Mouse (Mus musculus): ENCODE measurements at regions not wholly inside any gene's neighbourhood (a gene's known extent, or its start where the extent isn't known, plus 50 kb on each side); places are given as distances from the start of the nearest gene placed in this dataset.

DNA sequence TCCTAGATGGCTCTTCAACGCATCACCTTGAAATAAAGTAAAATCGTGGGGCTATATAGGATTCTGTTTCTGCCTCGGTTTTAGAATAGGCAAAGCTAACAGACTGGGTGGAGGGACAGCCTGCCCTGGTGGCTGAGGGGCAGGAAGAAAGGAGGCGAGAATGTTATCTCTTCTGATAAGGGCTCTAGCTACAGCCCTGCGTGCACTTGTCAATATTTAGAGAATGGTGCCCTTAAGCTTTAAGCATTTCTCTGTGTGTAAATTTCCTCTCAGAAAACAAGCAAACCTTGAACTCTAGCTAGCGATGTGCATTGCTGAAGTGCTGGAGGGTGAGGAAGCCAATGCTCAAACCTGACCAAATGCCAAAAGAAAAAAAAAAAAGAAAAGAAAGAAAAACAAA lies 90.1 kb upstream of the Tbx3 start:
- Histone ChIP-seq H3K4me1 (replicated peaks; ENCODE audit: control insufficient read depth in 2 of 2, insufficient read depth in 2 of 2, low read length in 1 of 2) (peaks cover 0 to 3% of the 10 kb centered on the region in 2 experiments; a peak in 2 of 4 replicates), H3K27me3 (ENCODE audit: control insufficient read depth, insufficient read depth, low read length) (no peaks in the 10 kb centered on the region), H3K36me3 (replicated peaks; ENCODE audit: control insufficient read depth, insufficient read depth, low read depth) (no peaks in the 10 kb centered on the region), H3K4me2 (ENCODE audit: low read depth) (peak overlapping the region; percentile 13; the same call in 1 of the 2 replicates), H3K9me3 (ENCODE audit: control insufficient read depth, low read length) (no peaks in the 10 kb centered on the region), H3K9ac (replicated peaks) (no peak overlapping the region), H3K27ac (no peak overlapping the region), H3K4me3 (ENCODE audit: insufficient read depth in 1 of 2, low read depth in 2 of 2, low read length in 2 of 2) (no peak overlapping the region)
- 0 out of 2 replicates have a peak, but pooled peaks have one; percentile 43 for ATAC-seq (ENCODE audit: insufficient read depth)
- DNase-seq (ENCODE audit: low read depth in 3 of 3, low spot score in 3 of 3) = peak in 2 of 3 experiments; percentile 14 to 18
- 27% methylated on average over 6 of the region's 6 CpGs for WGBS (ENCODE audit: insufficient replicate concordance)
- TF ChIP-seq CTCF (IDR thresholded peaks at IDR 0.05; ENCODE audit: low read depth) = no peak
- no peak for TF ChIP-seq EP300 (IDR thresholded peaks at IDR 0.05; ENCODE audit: low read depth)

DNA sequence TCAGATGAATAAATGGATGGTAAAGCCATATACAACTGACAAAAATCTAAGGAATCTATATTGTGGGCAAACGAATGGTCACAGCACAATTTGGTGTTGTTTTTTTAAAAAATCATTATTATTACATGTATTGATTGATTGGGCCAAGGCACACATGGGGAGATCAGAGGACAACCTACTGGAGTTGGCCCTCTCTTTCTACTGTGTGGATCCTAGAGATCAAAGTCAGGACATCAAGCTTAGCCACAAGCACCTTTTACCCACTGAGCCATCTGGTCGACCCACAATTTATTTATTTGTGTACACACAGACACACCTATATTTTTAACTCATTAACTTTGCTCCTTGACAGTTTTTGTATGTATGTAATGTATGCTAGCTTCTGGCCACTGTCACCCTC lies 89.7 kb upstream of the Tbx3 start:
- Histone ChIP-seq H3K4me3 (ENCODE audit: insufficient read depth in 1 of 2, low read depth in 2 of 2, low read length in 2 of 2) (no peak overlapping the region), H3K9ac (replicated peaks) (no peak overlapping the region), H3K4me1 (replicated peaks; ENCODE audit: control insufficient read depth in 2 of 2, insufficient read depth in 2 of 2, low read length in 1 of 2) (peaks cover 0 to 2% of the 10 kb centered on the region in 2 experiments; a peak in 1 of 4 replicates), H3K27me3 (ENCODE audit: control insufficient read depth, insufficient read depth, low read length) (no peaks in the 10 kb centered on the region), H3K4me2 (ENCODE audit: low read depth) (no peak overlapping the region), H3K27ac (no peak overlapping the region), H3K36me3 (replicated peaks; ENCODE audit: control insufficient read depth, insufficient read depth, low read depth) (no peaks in the 10 kb centered on the region), H3K9me3 (ENCODE audit: control insufficient read depth, low read length) (no peaks in the 10 kb centered on the region)
- peak; percentile 51 for ATAC-seq (ENCODE audit: insufficient read depth)
- no peak for DNase-seq (ENCODE audit: low read depth in 3 of 3, low spot score in 3 of 3)
- no peak for TF ChIP-seq EP300 (IDR thresholded peaks at IDR 0.05; ENCODE audit: low read depth)
- no peak for TF ChIP-seq CTCF (IDR thresholded peaks at IDR 0.05; ENCODE audit: low read depth)
- 32% methylated on average over 2 of the region's 2 CpGs for WGBS (ENCODE audit: insufficient replicate concordance)

DNA sequence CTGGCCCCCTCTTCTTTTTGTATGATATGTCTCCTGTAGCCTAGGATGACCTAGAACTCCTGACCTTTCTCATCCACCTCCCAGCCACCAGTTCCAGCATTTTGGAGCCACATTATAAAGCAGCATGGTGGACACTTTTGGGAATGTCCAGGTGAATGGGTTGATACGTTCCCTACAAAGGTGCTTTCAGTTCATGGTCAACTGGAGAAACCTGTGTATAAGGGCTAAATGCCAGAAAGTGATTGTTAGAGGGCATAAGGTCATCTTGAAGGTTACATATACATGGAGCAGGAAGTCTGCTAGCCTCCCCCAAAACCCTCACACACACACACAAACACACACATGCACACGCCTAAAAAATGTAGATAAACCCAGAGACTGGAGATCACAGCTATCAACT lies 86.1 kb upstream of the Tbx3 start:
- no peaks in the 10 kb centered on the region for H3K36me3 ChIP-seq (replicated peaks; ENCODE audit: control insufficient read depth, insufficient read depth, low read depth)
- no peak overlapping the region for H3K4me2 ChIP-seq (ENCODE audit: low read depth)
- TF ChIP-seq CTCF (IDR thresholded peaks at IDR 0.05; ENCODE audit: low read depth) (no peak), EP300 (IDR thresholded peaks at IDR 0.05; ENCODE audit: low read depth) (no peak)
- ATAC-seq (ENCODE audit: insufficient read depth) (no peak), DNase-seq (ENCODE audit: low read depth in 3 of 3, low spot score in 3 of 3) (no peak)
- H3K9ac ChIP-seq (replicated peaks) = no peak overlapping the region
- H3K27ac ChIP-seq = no peak overlapping the region
- H3K4me1 ChIP-seq (replicated peaks; ENCODE audit: control insufficient read depth in 2 of 2, insufficient read depth in 2 of 2, low read length in 1 of 2) = peaks cover 0 to 2% of the 10 kb centered on the region in 2 experiments; a peak in 1 of 4 replicates
- no peaks in the 10 kb centered on the region for H3K27me3 ChIP-seq (ENCODE audit: control insufficient read depth, insufficient read depth, low read length)
- no peaks in the 10 kb centered on the region for H3K9me3 ChIP-seq (ENCODE audit: control insufficient read depth, low read length)
- H3K4me3 ChIP-seq (ENCODE audit: insufficient read depth in 1 of 2, low read depth in 2 of 2, low read length in 2 of 2) = no peak overlapping the region
- 33% methylated on average over 2 of the region's 2 CpGs for WGBS (ENCODE audit: insufficient replicate concordance)

DNA sequence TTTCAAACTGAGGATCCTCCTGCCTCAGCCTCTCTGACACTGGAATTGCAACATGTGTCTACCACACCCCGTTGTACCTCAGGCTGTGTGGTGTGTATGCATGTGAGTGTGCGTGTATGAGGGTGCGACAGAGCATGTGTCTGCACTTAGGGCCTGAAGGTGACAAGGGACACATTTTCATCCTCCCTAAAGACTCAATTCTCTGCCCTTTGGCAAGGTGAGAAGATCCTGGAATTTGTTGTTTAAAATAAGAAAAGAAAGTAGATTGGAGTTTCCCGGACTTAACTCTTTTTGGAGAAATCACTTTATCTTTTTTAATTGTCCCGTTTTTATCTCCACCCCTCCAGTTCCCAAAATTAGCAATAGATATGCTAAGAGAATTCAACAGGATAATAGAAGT lies 85.6 kb upstream of the Tbx3 start:
- ATAC-seq (ENCODE audit: insufficient read depth) = no peak
- H3K4me2 ChIP-seq (ENCODE audit: low read depth) = no peak overlapping the region
- WGBS (ENCODE audit: insufficient replicate concordance) = 69% methylated on average over 5 of the region's 5 CpGs
- no peaks in the 10 kb centered on the region for H3K36me3 ChIP-seq (replicated peaks; ENCODE audit: control insufficient read depth, insufficient read depth, low read depth)
- no peak overlapping the region for H3K27ac ChIP-seq
- TF ChIP-seq EP300 (IDR thresholded peaks at IDR 0.05; ENCODE audit: low read depth) (no peak), CTCF (IDR thresholded peaks at IDR 0.05; ENCODE audit: low read depth) (no peak)
- H3K9ac ChIP-seq (replicated peaks) = no peak overlapping the region
- no peaks in the 10 kb centered on the region for H3K27me3 ChIP-seq (ENCODE audit: control insufficient read depth, insufficient read depth, low read length)
- H3K4me1 ChIP-seq (replicated peaks; ENCODE audit: control insufficient read depth in 2 of 2, insufficient read depth in 2 of 2, low read length in 1 of 2) = peaks cover 0 to 2% of the 10 kb centered on the region in 2 experiments; a peak in 1 of 4 replicates
- H3K9me3 ChIP-seq (ENCODE audit: control insufficient read depth, low read length) = no peaks in the 10 kb centered on the region
- no peak overlapping the region for H3K4me3 ChIP-seq (ENCODE audit: insufficient read depth in 1 of 2, low read depth in 2 of 2, low read length in 2 of 2)
- no peak for DNase-seq (ENCODE audit: low read depth in 3 of 3, low spot score in 3 of 3)

DNA sequence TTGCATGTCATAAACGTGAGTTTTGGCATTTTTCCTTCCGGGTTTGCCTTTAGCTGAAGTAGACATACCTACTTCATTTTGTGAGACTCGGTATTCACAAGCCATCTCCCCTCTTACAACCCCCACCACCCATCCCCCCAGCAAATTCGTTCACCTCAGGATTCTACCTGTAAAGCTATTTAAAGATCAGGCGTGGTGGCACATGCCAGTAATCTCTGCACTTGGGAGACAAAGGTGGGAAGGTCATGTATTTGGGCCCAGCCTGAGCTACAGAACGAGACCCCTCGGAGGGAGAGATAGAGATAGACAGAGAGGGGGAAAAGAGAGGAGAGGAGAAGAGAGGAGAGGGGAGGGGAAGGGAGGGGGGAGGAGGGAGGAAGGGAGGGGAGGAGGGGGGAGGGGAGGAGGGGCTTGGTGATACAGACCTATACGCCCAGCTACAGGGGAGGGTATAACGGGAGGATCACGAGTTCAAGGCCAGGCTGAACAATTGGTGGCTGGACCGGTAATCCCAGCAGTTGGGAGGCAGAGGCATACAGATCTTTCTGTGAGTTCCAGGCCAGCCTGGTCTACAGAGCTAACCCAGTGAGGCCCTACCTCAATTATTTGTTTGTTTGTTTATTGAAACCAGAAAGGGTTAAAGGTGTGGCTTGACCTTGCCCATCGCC lies 83.9 kb upstream of the Tbx3 start:
- Histone ChIP-seq H3K9me3 (ENCODE audit: control insufficient read depth, low read length) (no peaks in the 10 kb centered on the region), H3K4me3 (ENCODE audit: insufficient read depth in 1 of 2, low read depth in 2 of 2, low read length in 2 of 2) (no peak overlapping the region), H3K9ac (replicated peaks) (no peak overlapping the region), H3K4me2 (ENCODE audit: low read depth) (no peak overlapping the region), H3K4me1 (replicated peaks; ENCODE audit: control insufficient read depth in 2 of 2, insufficient read depth in 2 of 2, low read length in 1 of 2) (no peaks in the 10 kb centered on the region), H3K36me3 (replicated peaks; ENCODE audit: control insufficient read depth, insufficient read depth, low read depth) (no peaks in the 10 kb centered on the region), H3K27ac (no peak overlapping the region), H3K27me3 (ENCODE audit: control insufficient read depth, insufficient read depth, low read length) (no peaks in the 10 kb centered on the region)
- DNase-seq (ENCODE audit: low read depth in 3 of 3, low spot score in 3 of 3) (no peak), ATAC-seq (ENCODE audit: insufficient read depth) (no peak)
- TF ChIP-seq EP300 (IDR thresholded peaks at IDR 0.05; ENCODE audit: low read depth) (no peak), CTCF (IDR thresholded peaks at IDR 0.05; ENCODE audit: low read depth) (no peak)
- WGBS (ENCODE audit: insufficient replicate concordance) = 60% methylated on average over 12 of the region's 12 CpGs
